Mouse (Mus musculus) myocyte (in vitro differentiated cells): ENCODE measurements around the gene Irx5. TPM values are rescaled to one million over a fixed set of nuclear protein-coding genes. Genes with fewer than 3 reads are reported as not detected.

Source experiments
- H3K27me3 ChIP-seq: one replicate; pipeline ENCODE4 v1.6.1; 2011; ENCODE audit not compliant: control insufficient read depth, insufficient read depth, insufficient read length
- H3K36me3 ChIP-seq: one replicate; pipeline ENCODE4 v1.6.1; 2011; ENCODE audit not compliant: control insufficient read depth, insufficient read depth
- H3K4me2 ChIP-seq: one replicate; pipeline ENCODE4 v1.6.1; 2011; ENCODE audit warnings: low read depth, control low read depth
- H3K4me3 ChIP-seq: one replicate; pipeline ENCODE4 v1.5.1; 2011; ENCODE audit warnings: mild to moderate bottlenecking, control low read depth, moderate library complexity
- H3K79me2 ChIP-seq: one replicate; pipeline ENCODE4 v1.6.1; 2011; ENCODE audit not compliant: control insufficient read depth, insufficient read depth
- H3ac ChIP-seq: one replicate; pipeline ENCODE4 v1.6.1; 2011; ENCODE audit not compliant: control insufficient read depth, insufficient read length
- CEBPB ChIP-seq: IDR thresholded peaks from 2 replicates; pipeline ENCODE4 v1.6.1; 2011; ENCODE audit warnings: mild to moderate bottlenecking, moderate library complexity; ENCODE audit not compliant: poor library complexity, insufficient read depth, severe bottlenecking
- E2F4 ChIP-seq: IDR thresholded peaks from one replicate; pipeline ENCODE4 v1.6.1; 2011; ENCODE audit warnings: mild to moderate bottlenecking, control low read depth, moderate library complexity; ENCODE audit not compliant: insufficient read depth
- MAX ChIP-seq: IDR thresholded peaks from one replicate; pipeline ENCODE4 v1.6.1; 2011; ENCODE audit warnings: low read depth, mild to moderate bottlenecking, control low read depth
- MYOD1 ChIP-seq, 3 experiments: IDR thresholded peaks; one replicate each; pipeline ENCODE4 v1.6.1; 2011; ENCODE audit warnings: control low read depth in 2 of 3, low read depth in 2 of 3, mild to moderate bottlenecking in 2 of 3, moderate library complexity in 1 of 3; ENCODE audit not compliant: insufficient read length in 2 of 3, control insufficient read depth in 1 of 3
- MYOG ChIP-seq, 3 experiments: IDR thresholded peaks; one replicate each; pipeline ENCODE4 v1.6.1; 2011; ENCODE audit warnings: control low read depth in 2 of 3, low read depth in 2 of 3, mild to moderate bottlenecking in 2 of 3; ENCODE audit not compliant: insufficient read length in 2 of 3, control insufficient read depth in 1 of 3, insufficient read depth in 1 of 3
- POLR2A ChIP-seq: IDR thresholded peaks from one replicate; pipeline ENCODE4 v1.6.1; 2011; ENCODE audit warnings: low read depth, mild to moderate bottlenecking, control low read depth, moderate library complexity; ENCODE audit not compliant: insufficient read length
- POLR2AphosphoS2 ChIP-seq: IDR thresholded peaks from one replicate; pipeline ENCODE4 v1.6.1; 2011; ENCODE audit warnings: low read depth, control low read depth; ENCODE audit not compliant: insufficient read length
- REST ChIP-seq: IDR thresholded peaks from one replicate; pipeline ENCODE4 v1.6.1; 2011; ENCODE audit warnings: mild to moderate bottlenecking, control low read depth, moderate library complexity; ENCODE audit not compliant: insufficient read depth, insufficient read length
- SRF ChIP-seq: IDR thresholded peaks from one replicate; pipeline ENCODE4 v1.6.1; 2011; ENCODE audit warnings: low read depth; ENCODE audit not compliant: control insufficient read depth, insufficient read length
- TCF12 ChIP-seq: IDR thresholded peaks from one replicate; pipeline ENCODE4 v1.6.1; 2011; ENCODE audit warnings: mild to moderate bottlenecking, control low read depth; ENCODE audit not compliant: poor library complexity, insufficient read depth, severe bottlenecking
- TCF3 ChIP-seq: IDR thresholded peaks from one replicate; pipeline ENCODE4 v1.6.1; 2011; ENCODE audit warnings: low read depth, control low read depth; ENCODE audit not compliant: insufficient read length
- USF1 ChIP-seq: IDR thresholded peaks from one replicate; pipeline ENCODE4 v1.6.1; 2011; ENCODE audit warnings: low read depth, mild to moderate bottlenecking, control low read depth, moderate library complexity
- polyA plus RNA-seq: library from polyadenylated mRNA; unstranded; fragments of >200 nt; fragmentation: generic; extraction: Trizol; gene quantifications from one replicate; pipeline ENCODE4 v1.2.1, GENCODE M21; 2012; ENCODE audit warnings: missing spikeins

Irx5 gene
- polyA plus RNA-seq, 1 experiment, result 8.2 TPM

DNA sequence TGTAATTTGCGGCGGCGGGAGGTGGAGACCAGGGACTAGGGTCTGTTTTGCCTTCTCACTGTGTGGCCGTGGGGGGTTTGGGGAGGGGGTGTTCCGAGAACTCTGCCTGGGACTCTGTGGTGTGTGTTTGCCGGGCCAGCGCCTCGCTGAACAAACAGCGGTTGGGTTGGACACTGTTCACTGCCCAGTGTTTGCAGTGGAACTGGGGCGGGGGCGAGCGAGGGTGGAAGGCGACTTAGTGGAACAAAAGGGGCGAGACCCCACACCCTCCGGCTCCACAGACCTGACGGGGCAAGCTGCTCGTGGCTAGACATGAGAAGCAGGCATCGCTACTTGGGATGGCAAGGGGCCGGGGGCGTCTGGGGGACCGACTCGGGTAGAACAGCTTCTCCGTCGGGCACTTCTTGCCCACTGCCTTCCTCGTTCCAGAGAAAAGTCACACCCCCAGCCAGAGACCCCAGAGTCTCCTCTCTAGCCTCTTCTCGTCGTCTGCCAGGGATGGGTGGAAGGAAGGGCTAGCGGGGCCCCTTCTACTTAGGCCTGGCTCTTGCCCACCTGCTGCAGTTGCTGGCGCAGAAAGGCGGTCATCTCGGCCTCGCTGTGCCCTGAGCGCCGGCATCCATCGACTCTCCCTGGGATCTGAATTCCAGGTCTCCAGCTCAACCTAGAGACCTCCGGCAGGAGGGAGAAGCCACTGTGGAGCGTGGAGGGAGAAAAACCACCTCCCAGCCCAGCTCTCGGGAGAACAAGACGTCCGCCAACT lies 631 bp upstream of the Irx5 start:
- TF ChIP-seq E2F4 (no peak), USF1 (no peak), MYOD1 (IDR thresholded peaks at IDR 0.05; ENCODE audit: control insufficient read depth in 1 of 3, insufficient read length in 2 of 3, low read depth in 2 of 3) (peak in 1 of 3 experiments; percentile 41)
- no peaks in the 10 kb centered on the region for H3K27me3 ChIP-seq

DNA sequence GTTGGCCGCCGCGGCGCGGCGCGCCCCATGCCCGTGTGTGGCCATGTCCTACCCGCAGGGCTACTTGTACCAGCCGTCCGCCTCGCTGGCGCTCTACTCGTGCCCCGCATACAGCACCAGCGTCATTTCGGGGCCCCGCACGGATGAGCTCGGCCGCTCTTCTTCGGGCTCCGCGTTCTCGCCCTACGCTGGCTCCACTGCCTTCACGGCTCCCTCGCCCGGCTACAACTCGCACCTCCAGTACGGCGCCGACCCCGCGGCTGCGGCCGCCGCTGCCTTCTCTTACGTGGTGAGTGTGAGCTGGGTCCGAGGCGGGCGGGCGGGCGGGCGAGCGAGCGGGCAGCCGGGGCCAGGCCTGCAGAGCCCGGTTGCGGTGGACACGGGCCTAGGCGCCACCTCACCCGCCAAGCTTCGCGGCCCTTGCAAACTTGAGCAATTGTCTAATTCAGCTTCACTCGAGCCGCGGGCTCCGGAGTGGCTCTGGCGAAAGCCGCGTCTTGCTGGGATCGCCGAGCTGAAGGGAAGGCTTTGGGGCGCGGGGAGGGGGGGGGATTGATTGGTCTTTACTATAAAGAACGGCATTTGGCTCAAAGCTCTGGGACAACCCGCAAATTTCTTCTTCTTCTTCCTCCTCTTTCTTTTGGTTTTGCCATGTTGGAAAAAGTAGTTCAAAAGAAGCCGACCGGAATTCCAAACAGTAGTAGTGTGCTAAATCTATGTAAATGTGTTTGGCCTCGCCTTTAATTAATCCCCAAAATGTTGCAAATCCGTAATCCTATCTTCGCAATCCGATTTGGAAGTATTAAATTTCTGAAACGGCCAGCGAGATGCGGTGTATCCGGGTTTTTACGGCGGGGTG lies 945 bp downstream of the Irx5 start:
- H3ac ChIP-seq, result peak overlapping the region; percentile 98
- TF ChIP-seq TCF3 (no peak), SRF (no peak), USF1 (no peak), POLR2AphosphoS2 (peak; percentile 30), CEBPB (no peak), E2F4 (no peak), POLR2A (peak; percentile 42), MAX (no peak)
- peaks cover 31% of the 10 kb centered on the region for H3K79me2 ChIP-seq
- peak overlapping the region; percentile 78 for H3K4me2 ChIP-seq
- H3K27me3 ChIP-seq, result no peaks in the 10 kb centered on the region
- H3K36me3 ChIP-seq, result peaks cover 6% of the 10 kb centered on the region
- peak overlapping the region; percentile 95 for H3K4me3 ChIP-seq

More for the DNA sequence above, 631 bp upstream of the Irx5 start:
- H3K4me2 ChIP-seq, result peak overlapping the region; percentile 85
- H3K36me3 ChIP-seq, result peaks cover 6% of the 10 kb centered on the region
- H3ac ChIP-seq, result peak overlapping the region; percentile 98
- peaks cover 47% of the 10 kb centered on the region for H3K79me2 ChIP-seq
- peak overlapping the region; percentile 95 for H3K4me3 ChIP-seq

DNA sequence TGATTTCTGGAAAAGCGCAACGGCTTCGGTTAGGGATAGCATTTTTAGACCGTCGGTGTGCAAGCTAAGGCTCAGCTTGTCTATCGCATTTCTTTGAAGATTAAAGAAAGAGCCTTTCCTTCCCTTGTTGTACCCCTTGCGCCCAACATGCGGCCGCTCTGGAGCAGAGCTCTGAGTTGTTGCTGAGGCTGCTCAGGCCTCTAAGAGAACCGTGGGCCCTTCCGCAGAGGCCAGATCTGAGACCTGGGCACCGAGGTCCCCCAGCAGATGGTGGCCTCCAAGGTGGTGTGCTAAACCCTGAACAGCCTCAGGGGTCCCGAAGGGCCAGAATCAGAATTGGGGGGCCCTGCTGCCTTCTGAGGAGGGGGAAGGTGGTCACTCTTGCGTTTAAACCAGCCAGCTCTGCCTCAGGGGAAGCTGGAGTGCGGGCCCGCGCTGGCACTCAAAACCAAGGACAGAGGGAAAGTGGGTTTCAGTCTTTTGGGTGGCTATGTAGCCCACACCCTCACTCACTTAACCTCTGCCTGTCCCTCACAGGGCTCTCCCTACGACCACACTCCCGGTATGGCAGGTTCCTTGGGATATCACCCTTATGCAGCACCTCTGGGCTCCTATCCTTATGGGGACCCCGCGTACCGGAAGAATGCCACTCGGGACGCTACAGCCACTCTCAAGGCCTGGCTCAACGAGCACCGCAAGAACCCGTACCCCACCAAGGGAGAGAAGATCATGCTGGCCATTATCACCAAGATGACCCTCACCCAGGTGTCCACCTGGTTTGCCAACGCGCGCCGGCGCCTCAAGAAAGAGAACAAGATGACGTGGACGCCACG lies 1.8 kb downstream of the Irx5 start:
- H3K79me2 ChIP-seq, result peaks cover 23% of the 10 kb centered on the region
- TF ChIP-seq MAX (no peak), MYOG (IDR thresholded peaks at IDR 0.05; ENCODE audit: control insufficient read depth in 1 of 3, insufficient read depth in 1 of 3, insufficient read length in 2 of 3, low read depth in 2 of 3) (no peak), MYOD1 (IDR thresholded peaks at IDR 0.05; ENCODE audit: control insufficient read depth in 1 of 3, insufficient read length in 2 of 3, low read depth in 2 of 3) (no peak), POLR2A (no peak), CEBPB (no peak), USF1 (no peak), TCF12 (no peak), REST (no peak)
- H3K27me3 ChIP-seq, result no peaks in the 10 kb centered on the region
- H3K4me2 ChIP-seq, result peak overlapping the region; percentile 78
- peak overlapping the region; percentile 98 for H3ac ChIP-seq
- peak overlapping the region; percentile 95 for H3K4me3 ChIP-seq
- peaks cover 6% of the 10 kb centered on the region for H3K36me3 ChIP-seq

DNA sequence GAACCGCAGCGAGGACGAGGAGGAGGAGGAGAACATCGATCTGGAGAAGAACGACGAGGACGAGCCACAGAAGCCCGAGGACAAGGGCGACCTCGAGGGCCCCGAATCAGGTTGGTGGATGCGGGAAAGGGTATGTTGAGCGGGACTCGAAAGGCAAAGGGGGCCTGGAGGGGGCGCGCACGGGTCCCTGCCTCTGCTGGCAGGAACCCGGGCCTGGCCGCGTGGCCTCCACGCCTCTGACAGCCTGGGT lies 2.3 kb downstream of the Irx5 start:
- H3K79me2 ChIP-seq, result peaks cover 17% of the 10 kb centered on the region
- H3K27me3 ChIP-seq, result no peaks in the 10 kb centered on the region
- H3K4me3 ChIP-seq, result peak overlapping the region; percentile 95
- H3ac ChIP-seq, result peak overlapping the region; percentile 39
- H3K4me2 ChIP-seq, result peak overlapping the region; percentile 78
- no peak for TF ChIP-seq USF1
- no peak for TF ChIP-seq CEBPB
- TF ChIP-seq TCF3, result no peak
- TF ChIP-seq E2F4, result no peak
- no peak for TF ChIP-seq POLR2A
- no peak for TF ChIP-seq MYOD1 (IDR thresholded peaks at IDR 0.05; ENCODE audit: control insufficient read depth in 1 of 3, insufficient read length in 2 of 3, low read depth in 2 of 3)
- TF ChIP-seq MYOG (IDR thresholded peaks at IDR 0.05; ENCODE audit: control insufficient read depth in 1 of 3, insufficient read depth in 1 of 3, insufficient read length in 2 of 3, low read depth in 2 of 3), result no peak
- no peak for TF ChIP-seq TCF12
- no peak for TF ChIP-seq POLR2AphosphoS2
- TF ChIP-seq REST, result no peak
- no peak for TF ChIP-seq MAX
- TF ChIP-seq SRF, result no peak
- H3K36me3 ChIP-seq, result peaks cover 6% of the 10 kb centered on the region
